Mouse (Mus musculus): ENCODE results near the gene Cuedc2. TPM values are rescaled to one million over a fixed set of nuclear protein-coding genes. Genes with fewer than 3 reads are reported as not detected.
A peak's percentile ranks its signal among the peaks of the same experiment; 100 is the strongest.

Gene Cuedc2
- polyA plus RNA-seq, 1 experiment, result 233 TPM

DNA sequence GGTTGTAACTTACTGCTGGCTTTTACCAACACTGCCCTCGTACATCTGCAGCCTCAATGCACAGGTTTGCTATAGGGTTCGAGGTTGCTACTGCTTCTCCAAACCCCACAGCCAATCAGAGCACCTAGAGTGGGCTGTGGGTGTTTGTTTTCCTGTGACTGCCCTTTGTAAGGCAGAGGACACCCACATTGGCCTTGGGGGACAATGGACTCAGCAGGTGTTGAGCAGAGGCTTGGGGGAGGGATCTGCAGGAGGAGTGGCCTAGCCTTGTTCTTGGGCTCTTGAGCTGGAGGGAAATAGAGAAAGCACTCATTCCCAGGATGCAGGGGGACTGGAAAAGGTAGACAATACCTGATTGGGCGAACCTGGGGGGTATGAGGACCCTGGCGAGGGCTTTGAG, 19.9 kb upstream of the Cuedc2 start:
- TF ChIP-seq CTCF (IDR thresholded peaks at IDR 0.05; ENCODE audit: extremely low read depth, insufficient read depth, low read length) (no peak), POLR2A (IDR thresholded peaks at IDR 0.05; ENCODE audit: extremely low read depth, insufficient read depth, low read length) (no peak)
- H3K4me1 ChIP-seq (ENCODE audit: control insufficient read depth, insufficient read depth, low read length), result no peaks in the 10 kb centered on the region
- no peak overlapping the region for H3K27ac ChIP-seq (ENCODE audit: insufficient read depth, low read length)
- no peak overlapping the region for H3K4me3 ChIP-seq (ENCODE audit: insufficient read depth, low read length)

DNA sequence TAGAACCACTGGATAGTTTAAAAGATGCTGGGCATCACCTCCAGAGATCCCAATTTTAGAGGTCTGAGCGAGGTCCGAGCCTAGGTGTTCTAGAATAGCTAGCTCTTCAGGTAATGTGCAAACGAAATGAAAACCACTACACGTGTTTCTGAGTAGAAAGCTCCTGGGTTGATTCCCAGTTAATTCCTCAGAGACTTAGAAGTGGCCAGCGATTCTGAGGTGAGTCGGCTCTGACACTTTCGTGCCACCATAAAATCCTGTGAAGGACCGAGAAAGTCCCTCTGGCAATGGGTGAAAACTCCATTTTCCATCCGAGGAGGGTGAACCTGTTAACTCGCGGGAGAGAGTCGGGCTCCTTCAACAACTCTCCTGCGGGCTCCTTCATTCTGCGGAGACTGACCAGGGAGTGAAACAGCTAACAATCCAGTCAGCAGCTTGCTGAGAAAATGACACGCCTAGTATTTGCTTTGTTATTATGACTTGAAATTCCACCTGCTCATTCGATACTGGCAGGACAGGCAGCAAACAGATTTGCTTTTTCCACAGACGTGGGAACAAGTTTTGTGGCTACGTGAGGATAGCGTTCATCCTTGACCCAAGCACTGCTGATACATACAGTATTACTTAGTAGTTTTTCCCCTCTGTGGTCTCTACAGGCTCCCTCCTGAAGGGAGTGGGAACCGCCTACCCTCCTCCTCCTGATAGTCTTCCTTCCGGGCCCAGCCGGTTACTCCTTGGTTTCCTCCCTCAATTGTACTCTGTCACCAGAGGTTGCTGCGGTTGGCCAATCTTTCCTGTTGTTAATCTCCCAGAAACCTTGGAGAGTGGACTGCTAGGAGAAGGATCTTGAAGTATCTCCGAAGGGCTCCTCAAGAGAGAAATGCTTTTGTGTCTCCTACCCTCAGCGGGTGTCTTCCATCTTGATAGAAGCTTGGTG, 19.1 kb upstream of the Cuedc2 start:
- H3K4me3 ChIP-seq (ENCODE audit: insufficient read depth, low read length), result peak overlapping the region; percentile 67
- TF ChIP-seq CTCF (IDR thresholded peaks at IDR 0.05; ENCODE audit: extremely low read depth, insufficient read depth, low read length), result no peak
- no peak for TF ChIP-seq POLR2A (IDR thresholded peaks at IDR 0.05; ENCODE audit: extremely low read depth, insufficient read depth, low read length)
- H3K27ac ChIP-seq (ENCODE audit: insufficient read depth, low read length), result no peak overlapping the region
- H3K4me1 ChIP-seq (ENCODE audit: control insufficient read depth, insufficient read depth, low read length), result no peaks in the 10 kb centered on the region

DNA sequence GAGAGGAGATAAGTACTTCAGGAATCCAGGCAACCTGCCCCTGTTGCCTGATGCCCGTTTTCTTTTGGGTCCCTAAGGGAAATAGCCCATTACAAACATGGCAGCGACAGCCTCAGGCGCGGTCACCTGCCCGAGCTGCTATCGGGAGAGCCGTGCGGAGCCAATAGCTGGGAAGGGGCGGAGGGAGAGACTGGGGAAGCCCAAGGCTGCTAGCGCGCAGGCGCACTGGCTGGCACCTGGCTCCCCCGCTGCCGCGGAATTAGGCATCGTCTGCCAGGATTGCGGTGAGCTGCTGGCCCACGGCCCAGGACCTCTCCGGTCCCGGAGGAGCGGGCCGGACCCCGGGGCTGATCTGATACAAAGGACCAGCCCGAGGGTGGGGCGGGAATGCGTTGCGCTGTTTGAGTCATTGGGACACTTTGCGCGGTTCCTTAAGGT, 18.2 kb upstream of the Cuedc2 start:
- TF ChIP-seq CTCF (IDR thresholded peaks at IDR 0.05; ENCODE audit: extremely low read depth, insufficient read depth, low read length), result no peak
- TF ChIP-seq POLR2A (IDR thresholded peaks at IDR 0.05; ENCODE audit: extremely low read depth, insufficient read depth, low read length), result peak; percentile 78
- peak overlapping the region; percentile 61; the same call in 1 of the 2 replicates for H3K27ac ChIP-seq (ENCODE audit: insufficient read depth, low read length)
- H3K4me1 ChIP-seq (ENCODE audit: control insufficient read depth, insufficient read depth, low read length), result no peaks in the 10 kb centered on the region
- peak overlapping the region; percentile 67 for H3K4me3 ChIP-seq (ENCODE audit: insufficient read depth, low read length)

DNA sequence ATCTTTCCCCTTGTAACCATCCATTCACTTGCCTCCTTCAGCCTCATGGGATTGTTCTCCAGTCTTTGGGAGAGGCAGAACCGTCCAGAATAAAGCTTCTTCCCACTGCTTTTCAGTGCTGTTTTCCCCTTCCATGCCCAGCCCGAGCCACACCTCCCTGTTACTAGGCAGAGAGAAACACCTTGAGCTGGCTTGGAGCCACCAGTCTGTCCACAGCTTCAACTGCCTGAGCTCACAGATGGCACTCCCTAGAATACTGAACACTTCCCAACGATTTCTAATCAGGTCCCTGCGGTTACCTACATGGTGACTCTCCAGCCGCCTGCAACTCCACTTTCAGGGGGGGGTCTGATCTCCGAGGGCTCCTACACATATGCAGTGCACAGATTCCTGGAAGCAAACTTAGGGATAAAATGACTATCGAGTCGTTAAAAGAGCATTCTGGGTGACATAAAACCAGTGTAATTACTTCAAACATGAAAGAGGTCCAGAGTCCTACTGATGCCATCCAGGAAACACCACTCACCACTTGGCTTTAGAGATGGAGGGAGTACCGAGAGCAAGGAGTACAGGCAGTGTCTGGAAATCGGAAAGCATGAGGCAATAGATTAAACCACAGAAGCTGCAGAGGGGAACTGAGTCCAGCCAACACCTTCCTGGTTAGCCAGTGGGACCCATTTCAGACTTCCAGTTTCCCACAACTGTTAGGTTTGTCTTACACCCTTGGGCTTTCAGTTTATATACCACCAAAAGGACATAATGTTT, 11.8 kb upstream of the Cuedc2 start, which contains the start of gene 2310034G01Rik:
Gene 2310034G01Rik (minus strand): TSS at position 135 of the 765 bp plus-strand sequence.
- Histone ChIP-seq H3K4me3 (ENCODE audit: insufficient read depth, low read length) (peak within 1 kb of the TSS; percentile 85), H3K4me1 (ENCODE audit: control insufficient read depth, insufficient read depth, low read length) (peaks cover 5% of the 10 kb centered on the region; the same call in 1 of the 2 replicates), H3K27ac (ENCODE audit: insufficient read depth, low read length) (peak within 1 kb of the TSS; percentile 61; the same call in 1 of the 2 replicates)
- TF ChIP-seq POLR2A (IDR thresholded peaks at IDR 0.05; ENCODE audit: extremely low read depth, insufficient read depth, low read length), result no peak
- no peak for TF ChIP-seq CTCF (IDR thresholded peaks at IDR 0.05; ENCODE audit: extremely low read depth, insufficient read depth, low read length)

DNA sequence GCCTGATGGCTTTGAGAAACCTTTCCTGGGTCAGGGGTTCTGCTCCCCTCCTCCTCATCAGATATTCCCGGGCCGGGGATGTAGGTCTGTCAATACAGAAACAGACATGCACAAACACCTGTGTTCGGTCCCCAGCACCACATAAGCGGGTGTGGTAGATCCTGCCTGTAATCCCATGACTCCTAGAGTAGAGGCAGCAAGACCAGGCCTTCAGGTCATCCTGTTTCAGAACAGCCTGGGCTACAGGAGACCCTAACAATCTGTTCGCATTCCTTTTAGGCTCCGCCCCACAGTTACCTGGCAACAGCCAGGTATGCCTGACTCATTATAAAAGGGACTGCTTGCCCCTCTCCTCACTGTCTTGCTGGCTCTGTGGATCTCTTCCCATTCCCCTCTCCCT, 11.0 kb upstream of the Cuedc2 start:
- no peak for TF ChIP-seq POLR2A (IDR thresholded peaks at IDR 0.05; ENCODE audit: extremely low read depth, insufficient read depth, low read length)
- TF ChIP-seq CTCF (IDR thresholded peaks at IDR 0.05; ENCODE audit: extremely low read depth, insufficient read depth, low read length), result no peak
- no peak overlapping the region for H3K27ac ChIP-seq (ENCODE audit: insufficient read depth, low read length)

DNA sequence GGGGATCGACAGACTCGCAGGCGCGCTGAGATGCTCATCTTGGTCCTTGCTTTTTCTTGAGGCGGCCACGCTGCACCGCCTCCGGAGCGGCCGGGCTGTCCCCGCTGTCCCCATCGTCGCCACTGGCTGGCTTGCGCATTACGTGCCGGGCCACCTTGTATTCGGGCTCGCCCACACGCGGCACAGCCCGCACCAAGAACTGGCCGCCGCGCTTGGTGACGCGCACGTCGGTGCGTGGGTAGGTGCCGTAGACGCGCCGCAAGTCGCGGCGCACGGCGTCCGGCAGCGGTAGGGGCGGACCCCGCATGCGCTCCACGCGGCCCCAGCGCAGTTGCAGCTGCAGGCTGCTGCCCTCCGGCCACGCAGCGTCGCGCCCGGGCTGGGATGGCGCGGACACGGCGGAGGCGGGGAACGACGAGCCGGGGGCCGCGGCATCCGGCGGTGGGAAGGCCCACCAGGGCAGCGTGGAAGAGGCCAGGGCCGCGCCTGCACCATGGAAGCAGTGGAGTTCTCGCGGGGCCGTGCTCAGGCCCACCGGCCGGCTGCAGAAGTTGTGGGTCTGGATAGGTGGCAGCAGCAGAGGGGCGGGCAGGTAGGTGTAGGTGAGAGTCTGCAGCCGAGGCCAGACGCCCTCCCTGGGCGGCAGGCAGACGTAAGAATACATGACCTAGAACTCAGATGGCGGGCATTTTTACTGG, 10.4 kb upstream of the Cuedc2 start:
- H3K4me1 ChIP-seq (ENCODE audit: control insufficient read depth, insufficient read depth, low read length), result peaks cover 5% of the 10 kb centered on the region; the same call in 1 of the 2 replicates
- H3K27ac ChIP-seq (ENCODE audit: insufficient read depth, low read length), result peak overlapping the region; percentile 96
- peak overlapping the region; percentile 85 for H3K4me3 ChIP-seq (ENCODE audit: insufficient read depth, low read length)
- peak; percentile 77 for TF ChIP-seq POLR2A (IDR thresholded peaks at IDR 0.05; ENCODE audit: extremely low read depth, insufficient read depth, low read length)
- no peak for TF ChIP-seq CTCF (IDR thresholded peaks at IDR 0.05; ENCODE audit: extremely low read depth, insufficient read depth, low read length)

More for the DNA sequence above, 11.0 kb upstream of the Cuedc2 start:
- Histone ChIP-seq H3K4me3 (ENCODE audit: insufficient read depth, low read length) (peak overlapping the region; percentile 85), H3K4me1 (ENCODE audit: control insufficient read depth, insufficient read depth, low read length) (peaks cover 5% of the 10 kb centered on the region; the same call in 1 of the 2 replicates)

DNA sequence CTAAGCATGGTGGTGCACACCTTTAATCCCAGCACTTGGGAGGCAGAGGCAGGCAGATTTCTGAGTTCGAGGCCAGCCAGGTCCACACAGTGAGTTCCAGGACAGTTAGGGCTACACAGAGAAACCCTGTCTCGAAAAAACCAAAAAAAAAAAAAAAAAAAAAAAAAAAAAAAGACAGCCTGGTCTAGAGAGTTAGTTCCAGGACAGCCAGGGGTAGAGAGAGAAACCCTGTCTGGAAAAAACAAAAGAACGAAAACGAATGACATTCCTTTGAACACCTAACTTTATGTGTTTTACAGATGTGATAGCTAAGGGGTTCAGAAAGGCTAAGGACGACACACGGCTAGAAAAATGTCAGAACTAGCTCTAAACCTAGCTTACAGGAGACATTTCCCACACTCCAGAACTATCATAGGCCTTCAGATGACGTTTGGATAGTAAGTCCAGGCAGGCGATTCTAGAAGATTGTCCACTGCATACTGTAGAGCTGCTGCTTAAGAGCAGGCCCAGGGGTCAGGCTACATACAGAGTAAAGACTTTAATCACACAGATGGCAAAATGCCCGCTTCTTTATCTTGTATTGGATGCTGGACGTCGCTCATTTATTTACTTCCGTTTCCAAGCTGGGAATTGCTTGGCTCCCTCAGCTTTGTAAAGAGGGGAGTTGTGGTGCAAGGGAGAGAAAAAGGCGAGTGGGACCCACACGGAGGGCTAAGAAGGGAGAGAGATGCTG, 9.6 kb upstream of the Cuedc2 start:
- peaks cover 5% of the 10 kb centered on the region; the same call in 1 of the 2 replicates for H3K4me1 ChIP-seq (ENCODE audit: control insufficient read depth, insufficient read depth, low read length)
- peak overlapping the region; percentile 96 for H3K27ac ChIP-seq (ENCODE audit: insufficient read depth, low read length)
- peak overlapping the region; percentile 85 for H3K4me3 ChIP-seq (ENCODE audit: insufficient read depth, low read length)
- TF ChIP-seq CTCF (IDR thresholded peaks at IDR 0.05; ENCODE audit: extremely low read depth, insufficient read depth, low read length), result no peak
- no peak for TF ChIP-seq POLR2A (IDR thresholded peaks at IDR 0.05; ENCODE audit: extremely low read depth, insufficient read depth, low read length)

DNA sequence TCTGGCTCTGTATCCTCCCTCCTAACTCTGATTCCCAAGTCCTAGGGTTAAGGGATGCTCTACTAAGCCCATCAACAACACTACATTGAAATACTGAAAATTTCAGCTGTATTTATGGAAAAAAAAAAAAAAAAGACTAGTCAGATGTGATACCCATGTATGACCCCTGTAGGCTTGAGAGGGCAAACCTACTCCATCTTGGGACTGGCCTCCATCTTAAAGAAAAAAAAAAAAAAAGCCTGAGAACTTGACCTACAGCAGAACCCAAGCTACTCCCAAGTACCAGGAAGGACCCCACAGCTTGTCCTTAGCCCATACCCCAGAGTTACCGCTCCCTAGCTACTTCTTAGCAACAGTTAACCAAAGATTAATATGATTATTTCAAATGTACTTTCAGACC, 8.6 kb upstream of the Cuedc2 start:
- H3K4me3 ChIP-seq (ENCODE audit: insufficient read depth, low read length), result no peak overlapping the region
- TF ChIP-seq POLR2A (IDR thresholded peaks at IDR 0.05; ENCODE audit: extremely low read depth, insufficient read depth, low read length) (no peak), CTCF (IDR thresholded peaks at IDR 0.05; ENCODE audit: extremely low read depth, insufficient read depth, low read length) (no peak)

More for the DNA sequence above, 8.6 kb upstream of the Cuedc2 start:
- H3K4me1 ChIP-seq (ENCODE audit: control insufficient read depth, insufficient read depth, low read length), result peaks cover 5% of the 10 kb centered on the region; the same call in 1 of the 2 replicates
- no peak overlapping the region for H3K27ac ChIP-seq (ENCODE audit: insufficient read depth, low read length)
